In genomic region chr11:8659061-8659460, GRCm38 (mm10) we compare ENCODE assay signal across 8 mouse cellular contexts. TPM values are rescaled to one million over a fixed set of nuclear protein-coding genes. Genes with fewer than 3 reads are reported as not detected.
A peak's percentile ranks its signal among the peaks of the same experiment; 100 is the strongest.
DNase-seq lines count a peak whose midpoint lies in the region; ATAC-seq and TF ChIP-seq lines count a peak whose summit lies in the region.

No protein-coding gene starts in this region.

- no peak overlapping the region for H3K9ac ChIP-seq in intestine, embryonic 15.5 days
- H3K9ac ChIP-seq in stomach, embryonic 14.5 days (replicated peaks; ENCODE audit: low read depth, low read length) = no peak overlapping the region

- H3K27ac ChIP-seq in embryonic fibroblast, embryonic 13.5 days (ENCODE audit: insufficient read depth, low read length) = peak overlapping the region; percentile 49
- H3K27ac ChIP-seq in intestine, embryonic 15.5 days = peak overlapping the region; percentile 10; the same call in 1 of the 2 replicates
- peak overlapping the region; percentile 48; the same call in 1 of the 2 replicates for H3K27ac ChIP-seq in stomach, embryonic 14.5 days (ENCODE audit: low read length)
- H3K27ac ChIP-seq in cerebellum, adult 2 months (ENCODE audit: insufficient read depth, low read length) = no peak overlapping the region

- DNase-seq in left cerebral cortex, postnatal 4 days = peak; percentile 28
- no peak for DNase-seq in left cerebral cortex, adult 11 months (ENCODE audit: low spot score)
- no peak for DNase-seq in ovary, postnatal 10 days (ENCODE audit: low spot score)
- no peak for DNase-seq in right cerebral cortex, postnatal 4 days
- no peak for DNase-seq in cerebellum, adult 2 months

- H3K4me2 ChIP-seq in intestine, embryonic 15.5 days (replicated peaks) = 0 out of 2 replicates have a peak overlapping the region, but pooled peaks have one; percentile 18
- no peak overlapping the region for H3K4me2 ChIP-seq in stomach, embryonic 14.5 days (replicated peaks; ENCODE audit: low read depth, low read length)

- no peak for TF ChIP-seq CTCF in embryonic fibroblast, embryonic 13.5 days (IDR thresholded peaks at IDR 0.05; ENCODE audit: borderline replicate concordance, insufficient read depth, low read length)
- TF ChIP-seq CTCF in cerebellum, adult 2 months (IDR thresholded peaks at IDR 0.05; ENCODE audit: borderline replicate concordance, insufficient read depth, low read depth, low read length) = no peak

- peaks cover 17% of the 10 kb centered on the region for H3K4me1 ChIP-seq in embryonic fibroblast, embryonic 13.5 days (ENCODE audit: control insufficient read depth, insufficient read depth, low read length)
- H3K4me1 ChIP-seq in intestine, embryonic 15.5 days (replicated peaks) = peaks cover 51% of the 10 kb centered on the region
- H3K4me1 ChIP-seq in stomach, embryonic 14.5 days (ENCODE audit: control insufficient read depth, insufficient read depth, low read length) = peaks cover 55% of the 10 kb centered on the region
- peaks cover 7% of the 10 kb centered on the region; the same call in 1 of the 2 replicates for H3K4me1 ChIP-seq in cerebellum, adult 2 months (ENCODE audit: control insufficient read depth, insufficient read depth, low read length)

- 0 out of 2 replicates have a peak, but pooled peaks cover 4% of the 10 kb centered on the region for H3K36me3 ChIP-seq in intestine, embryonic 15.5 days
- H3K36me3 ChIP-seq in stomach, embryonic 14.5 days (ENCODE audit: control insufficient read depth, insufficient read depth, low read length) = peaks cover 8% of the 10 kb centered on the region

- TF ChIP-seq POLR2A in embryonic fibroblast, embryonic 13.5 days (IDR thresholded peaks at IDR 0.05; ENCODE audit: low read depth, low read length) = no peak
- no peak for TF ChIP-seq POLR2A in cerebellum, adult 2 months (IDR thresholded peaks at IDR 0.05; ENCODE audit: borderline replicate concordance, insufficient read depth, low read length)

- intact Hi-C loops in left cerebral cortex, postnatal 4 days (cut with DNase I) = no loop called here

- H3K4me3 ChIP-seq in embryonic fibroblast, embryonic 13.5 days (ENCODE audit: insufficient read depth, low read length) = no peak overlapping the region
- H3K4me3 ChIP-seq in intestine, embryonic 15.5 days (replicated peaks) = no peak overlapping the region
- no peak overlapping the region for H3K4me3 ChIP-seq in stomach, embryonic 14.5 days (ENCODE audit: low read depth, low read length)
- H3K4me3 ChIP-seq in cerebellum, adult 2 months (replicated peaks; ENCODE audit: insufficient read depth, low read depth, low read length) = no peak overlapping the region

- no peak for ATAC-seq in intestine, embryonic 15.5 days
- ATAC-seq in stomach, embryonic 14.5 days (ENCODE audit: insufficient number of reproducible peaks, insufficient read depth, low FRiP score, low read depth) = no peak

- no peaks in the 10 kb centered on the region for H3K9me3 ChIP-seq in intestine, embryonic 15.5 days
- H3K9me3 ChIP-seq in stomach, embryonic 14.5 days (ENCODE audit: control insufficient read depth, low read depth, low read length) = no peaks in the 10 kb centered on the region

- 55% methylated on average over 6 of the region's 6 CpGs for WGBS in intestine, embryonic 15.5 days
- 53% methylated on average over 6 of the region's 6 CpGs for WGBS in stomach, embryonic 14.5 days
- 85% methylated on average over 6 of the region's 6 CpGs for WGBS in cerebellum, adult 2 months

- no peaks in the 10 kb centered on the region for H3K27me3 ChIP-seq in intestine, embryonic 15.5 days (replicated peaks)
- no peaks in the 10 kb centered on the region for H3K27me3 ChIP-seq in stomach, embryonic 14.5 days (ENCODE audit: control insufficient read depth, insufficient read depth, low read length)
- H3K27me3 ChIP-seq in cerebellum, adult 2 months (ENCODE audit: control insufficient read depth, insufficient read depth, low read length) = no peaks in the 10 kb centered on the region

RNA-seq across cellular contexts. Expression of gene Tns3, which starts 5.3 kb away (rescaled TPM):
- 10 to 100 TPM; 19.5 to 21.4 TPM for total RNA-seq in left cerebral cortex, postnatal 4 days (2021)
- 96.5 and 113 TPM in 2 replicates for polyA plus RNA-seq in embryonic fibroblast, embryonic 13.5 days (2011; ENCODE audit: insufficient read length, low read depth, missing spikeins)
- 21.1 and 22.9 TPM in 2 replicates for polyA plus RNA-seq in intestine, embryonic 15.5 days (2015; fragmentation: Nextera tagmentation; extraction: Ambion mirVana)
- 29.7 and 31.2 TPM in 2 replicates for polyA plus RNA-seq in stomach, embryonic 14.5 days (2014; fragmentation: Nextera tagmentation; extraction: Ambion mirVana)
- 29.2 and 34.2 TPM in 2 replicates for polyA plus RNA-seq in cerebellum, adult 2 months (2012; rRNA removed)
